Mouse (Mus musculus): ENCODE measurements around the gene Cldn9.

The Cldn9 gene

DNA sequence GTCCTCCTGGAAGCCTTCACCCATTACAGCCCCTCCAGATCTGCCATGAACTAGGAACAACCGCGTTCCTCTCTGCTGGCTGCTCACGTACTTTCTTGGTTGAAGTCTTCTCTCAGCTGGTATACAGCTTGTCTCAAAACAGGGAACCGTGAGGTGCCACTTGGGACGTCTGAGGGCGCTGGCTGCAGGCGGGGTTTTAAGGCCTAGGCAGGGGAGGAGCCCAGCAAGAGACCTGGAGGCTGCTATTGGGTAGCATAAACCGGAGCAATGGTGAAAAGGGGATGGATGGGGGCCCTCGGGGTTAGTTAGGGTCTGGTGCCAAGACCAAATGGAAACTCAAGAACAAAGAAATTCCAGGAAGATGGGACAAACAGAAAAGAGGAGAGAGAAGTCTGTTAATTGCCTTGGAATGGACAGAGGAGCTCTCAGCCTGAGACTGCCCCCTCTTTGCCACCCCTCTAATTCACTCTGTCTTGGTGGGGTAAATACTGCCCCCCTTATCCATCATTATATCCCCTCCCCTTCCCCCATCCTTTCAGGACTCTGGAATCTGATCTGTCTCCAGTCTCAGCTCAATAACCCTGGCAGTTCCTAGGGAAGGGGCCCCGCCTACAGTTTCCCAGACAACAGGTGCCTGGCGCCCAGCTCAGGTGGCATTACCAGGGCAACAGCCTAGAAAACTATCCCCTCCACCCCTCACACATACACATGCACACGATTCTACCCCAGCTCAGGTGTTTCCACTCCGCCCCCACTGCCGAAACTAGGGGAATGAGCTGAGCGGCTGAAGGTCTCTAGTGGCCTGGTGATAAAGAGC, at the start of gene Cldn9:
Gene Cldn9 (minus strand): TSS at position 171 of the 817 bp plus-strand sequence.
- DNase-seq (ENCODE audit: low spot score in 2 of 2): no peak

DNA sequence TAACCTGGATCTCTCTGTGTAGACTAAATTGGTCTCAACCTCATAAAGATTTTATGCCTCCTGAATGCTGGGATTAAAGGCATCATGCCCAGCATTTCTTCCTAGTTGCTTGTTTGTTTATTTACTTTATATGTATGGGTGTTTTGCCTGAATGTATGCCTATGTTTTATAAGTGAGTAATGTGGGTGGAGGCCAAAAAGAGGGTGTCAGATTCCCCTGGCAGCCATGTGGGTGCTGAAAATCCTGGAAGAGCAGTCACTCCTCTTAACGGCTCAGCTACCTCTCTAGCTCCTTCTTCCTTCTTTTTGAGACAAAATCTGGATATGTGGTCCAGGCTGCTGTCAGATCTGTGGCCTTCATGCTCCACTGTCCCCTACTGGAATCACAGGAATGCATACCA, 46.6 kb upstream of the Cldn9 start:
- no peak for DNase-seq (ENCODE audit: low spot score in 2 of 2)

DNA sequence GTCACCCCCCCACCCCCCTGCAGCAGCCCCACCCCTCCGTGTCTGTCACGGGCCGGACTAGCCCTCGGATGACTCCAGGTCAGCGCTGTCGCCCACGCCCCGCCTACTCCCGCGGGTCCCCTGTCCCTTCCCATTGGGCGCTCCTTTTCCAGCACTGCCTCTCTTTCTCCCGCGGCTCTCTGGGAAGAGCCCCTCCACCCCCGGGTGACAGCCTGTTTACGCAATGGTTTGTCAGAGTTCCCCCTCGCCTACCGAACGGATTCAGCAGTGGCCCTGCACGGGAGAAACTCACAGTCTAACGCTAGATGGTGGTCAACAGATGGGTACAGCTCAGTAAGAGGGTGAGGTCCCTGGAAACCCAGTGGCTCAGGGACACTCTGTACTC, 42.9 kb upstream of the Cldn9 start:
- DNase-seq (ENCODE audit: low spot score in 2 of 2): no peak

DNA sequence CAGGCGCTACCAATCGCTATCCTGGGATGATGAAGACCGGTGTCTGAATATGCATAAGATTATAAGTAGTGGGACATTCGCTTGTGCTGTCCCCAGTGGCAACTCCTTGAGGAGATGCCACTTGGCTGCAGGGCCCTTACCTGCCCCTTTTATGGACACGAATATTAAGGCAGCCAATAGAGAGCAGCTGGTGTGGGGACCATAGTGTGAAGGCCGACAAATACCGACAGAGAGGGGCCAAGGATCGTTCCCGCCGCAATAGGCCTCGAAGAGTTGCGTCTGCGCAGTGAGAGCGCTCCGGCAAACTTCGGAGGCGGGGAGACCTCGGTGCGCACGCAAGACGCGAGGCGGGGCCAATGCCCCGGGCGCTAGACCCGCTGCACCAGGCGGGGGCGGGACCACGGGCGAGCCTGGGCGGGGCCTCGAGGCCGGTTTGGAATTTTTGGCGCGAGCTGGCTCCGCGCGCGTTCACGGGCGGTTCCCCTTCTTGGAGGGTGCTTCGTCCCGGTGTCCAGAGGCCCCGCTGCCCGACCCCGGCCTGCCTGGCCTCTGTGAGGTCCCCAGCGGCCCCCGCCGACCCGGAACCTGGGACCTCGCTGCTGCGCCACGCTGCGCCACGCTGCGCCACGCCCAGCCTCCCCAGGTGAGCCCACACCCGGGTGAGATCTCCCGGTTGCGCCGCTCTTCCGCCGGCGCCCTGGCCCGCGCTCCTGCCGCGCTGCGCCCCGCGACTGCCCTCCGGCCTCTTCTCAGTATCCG, 42.4 kb upstream of the Cldn9 start, which contains the start of gene Pkmyt1:
Gene Pkmyt1 (plus strand): TSS at position 338 of the 759 bp plus-strand sequence.
- peak; percentile 87 to 88 for DNase-seq (ENCODE audit: low spot score in 2 of 2)

DNA sequence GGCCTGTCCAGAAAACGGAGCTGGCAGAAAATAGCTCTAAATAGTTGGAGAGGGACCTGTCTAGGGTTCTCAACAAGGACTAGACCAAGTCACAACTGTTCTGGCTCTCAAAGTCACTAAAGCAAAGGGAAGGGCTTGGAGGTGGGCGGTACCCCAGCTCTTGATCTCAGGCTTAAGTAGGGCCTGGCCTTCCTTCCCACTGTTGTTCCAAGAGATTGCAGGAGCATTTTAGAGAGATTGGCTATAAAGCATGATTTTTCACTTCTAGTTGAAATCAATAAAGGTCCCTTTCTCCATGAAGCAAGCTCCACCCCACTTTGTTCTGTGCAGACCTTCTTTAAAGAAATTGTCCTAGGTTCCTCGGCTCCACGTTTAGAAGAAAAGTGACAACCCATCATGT, 41.7 kb upstream of the Cldn9 start:
- DNase-seq (ENCODE audit: low spot score in 2 of 2): no peak

DNA sequence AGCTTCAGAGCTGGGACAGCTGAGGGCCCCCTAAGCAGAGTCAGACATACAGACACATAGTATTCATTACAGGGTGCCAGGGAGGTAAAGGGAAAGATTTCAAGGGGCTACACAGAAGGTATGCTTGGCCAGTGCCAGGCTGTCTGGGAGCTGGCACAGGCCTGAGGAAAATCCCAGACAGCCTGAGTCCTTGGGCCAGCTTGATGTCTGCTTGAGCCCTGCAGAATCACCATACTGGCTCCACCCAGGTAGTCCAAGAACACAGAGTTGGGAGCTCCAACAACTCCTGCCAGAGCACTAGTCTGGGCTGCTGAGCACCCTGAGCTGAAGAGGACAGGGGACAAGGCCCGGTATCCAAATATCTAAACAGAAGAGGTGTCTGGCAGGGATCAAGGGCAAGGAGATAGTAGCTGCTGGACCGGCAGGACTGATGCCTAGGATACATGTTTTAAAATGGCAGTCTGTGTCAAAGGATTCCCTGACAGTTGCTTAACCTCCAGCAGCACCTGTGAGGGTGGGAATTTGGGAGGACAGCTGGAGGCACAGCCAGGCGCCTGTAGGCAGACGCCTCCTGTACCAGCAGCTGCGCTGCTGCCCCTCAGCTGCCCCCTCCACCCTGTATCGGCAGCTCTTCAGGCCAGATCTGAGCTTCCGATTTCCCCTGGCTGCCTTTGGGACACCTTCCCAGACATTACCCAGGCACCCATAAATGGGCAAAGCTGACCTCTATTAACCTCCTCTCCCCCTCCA, 38.7 kb upstream of the Cldn9 start, which contains the start of gene 1520401A03Rik:
Gene 1520401A03Rik (minus strand): TSS at position 408 of the 750 bp plus-strand sequence.
- DNase-seq (ENCODE audit: low spot score in 2 of 2): no peak

DNA sequence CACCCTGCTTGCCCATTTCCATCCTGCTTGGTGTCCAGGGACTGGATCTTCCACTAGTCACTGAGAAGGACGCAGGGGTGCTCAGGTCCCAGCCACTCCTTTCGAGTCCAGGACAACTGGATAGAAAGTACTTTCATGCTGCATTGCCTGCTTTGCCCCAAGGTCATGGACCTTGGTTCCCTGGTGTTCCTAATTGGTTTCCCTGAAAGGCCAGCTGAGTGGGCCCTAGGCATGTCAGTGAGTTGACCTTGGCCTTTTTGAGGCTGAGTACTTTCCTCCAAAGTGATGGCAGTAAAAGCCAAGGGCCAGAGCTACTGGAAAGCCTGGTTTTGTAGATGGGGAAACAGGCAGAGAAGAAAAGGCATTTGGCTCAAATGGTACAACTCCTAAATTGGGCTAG, 38.1 kb upstream of the Cldn9 start:
- DNase-seq (ENCODE audit: low spot score in 2 of 2): no peak

DNA sequence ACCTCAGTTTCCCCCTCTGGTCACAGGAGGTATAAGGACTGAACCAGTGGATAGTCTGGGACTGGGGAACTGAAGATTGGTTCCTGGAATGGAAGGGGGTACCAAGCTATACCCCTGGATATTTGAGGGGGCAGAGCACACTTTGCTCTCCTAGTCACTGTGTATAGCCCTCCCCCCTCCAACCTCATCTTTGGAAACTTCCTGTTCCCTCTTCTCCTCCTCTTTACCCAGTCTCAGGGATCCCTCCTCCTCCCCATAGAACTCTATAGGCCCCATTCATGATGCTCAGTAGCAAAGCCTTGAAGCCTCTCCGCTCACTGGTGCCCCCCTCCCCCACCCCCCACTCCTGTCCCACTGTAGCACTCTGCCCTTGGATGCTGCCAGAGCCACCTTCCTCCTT, 35.6 kb upstream of the Cldn9 start:
- no peak for DNase-seq (ENCODE audit: low spot score in 2 of 2)

DNA sequence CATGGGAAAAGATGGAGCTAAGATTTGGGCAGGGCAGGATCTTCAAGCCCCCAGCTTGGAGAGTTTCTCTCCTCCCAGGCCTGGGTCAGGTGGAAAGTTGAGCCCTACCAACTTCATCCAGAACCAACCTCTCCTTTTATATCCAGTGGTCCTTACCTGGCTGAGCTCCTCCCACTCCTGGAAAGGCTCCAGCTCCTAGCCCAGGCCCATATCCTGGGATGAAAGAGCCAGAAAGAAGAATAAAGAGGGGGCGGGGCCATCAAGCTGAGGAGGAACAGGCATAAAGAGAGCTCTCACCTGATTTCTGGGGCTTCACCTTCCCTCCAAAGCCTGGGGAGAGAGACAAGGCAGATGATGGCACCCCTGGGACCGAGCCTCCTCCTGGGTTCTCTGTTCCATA, 33.2 kb upstream of the Cldn9 start:
- DNase-seq (ENCODE audit: low spot score in 2 of 2): no peak

DNA sequence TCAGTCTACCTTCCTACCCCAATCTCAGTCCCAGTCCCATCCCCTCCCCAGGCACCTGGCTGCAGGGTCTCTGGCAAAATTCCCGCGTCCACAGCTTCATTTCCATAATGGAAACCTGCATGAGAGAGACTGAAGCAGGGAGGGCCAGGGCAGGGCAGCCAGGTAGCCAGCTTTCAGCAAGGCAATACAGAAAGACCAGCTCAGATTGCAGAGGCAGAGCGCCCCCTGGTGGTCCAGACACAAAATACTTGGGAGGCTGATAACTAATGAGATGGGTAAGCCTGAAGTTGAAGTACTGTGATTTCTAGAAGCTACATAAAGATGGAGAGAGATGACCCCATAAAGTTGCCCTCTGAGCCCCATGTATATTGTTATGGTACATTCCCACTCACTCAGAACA, 22.4 kb upstream of the Cldn9 start:
- peak; percentile 60 to 61 for DNase-seq (ENCODE audit: low spot score in 2 of 2)

DNA sequence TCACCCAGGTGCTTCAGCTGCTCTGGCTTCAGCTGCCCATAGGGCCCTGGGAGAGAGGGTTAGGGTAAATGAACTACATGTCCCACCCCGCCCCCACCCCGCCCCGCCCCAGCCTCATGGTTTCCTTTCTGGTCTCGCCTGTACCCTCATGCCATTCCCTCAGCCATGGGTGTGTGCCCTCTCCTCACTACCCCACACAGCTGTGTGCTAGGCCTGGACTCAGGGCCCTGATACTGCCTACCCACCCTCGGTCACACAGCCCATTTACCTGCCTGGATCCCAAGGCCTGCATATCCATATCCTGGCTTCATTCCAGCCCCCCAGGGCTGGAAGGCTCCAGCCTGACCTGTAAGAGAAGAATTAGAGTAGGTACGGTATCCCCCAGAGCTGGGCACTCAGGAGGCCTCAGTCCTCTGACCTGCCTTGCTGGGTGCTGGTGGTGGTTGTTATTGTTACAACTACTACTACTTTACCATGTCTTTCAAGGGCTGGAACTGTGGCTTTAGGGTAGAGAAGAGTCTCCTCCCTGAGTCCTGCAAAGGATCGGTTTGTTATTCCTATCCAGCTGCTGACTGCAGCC, 21.8 kb upstream of the Cldn9 start:
- DNase-seq (ENCODE audit: low spot score in 2 of 2): no peak

DNA sequence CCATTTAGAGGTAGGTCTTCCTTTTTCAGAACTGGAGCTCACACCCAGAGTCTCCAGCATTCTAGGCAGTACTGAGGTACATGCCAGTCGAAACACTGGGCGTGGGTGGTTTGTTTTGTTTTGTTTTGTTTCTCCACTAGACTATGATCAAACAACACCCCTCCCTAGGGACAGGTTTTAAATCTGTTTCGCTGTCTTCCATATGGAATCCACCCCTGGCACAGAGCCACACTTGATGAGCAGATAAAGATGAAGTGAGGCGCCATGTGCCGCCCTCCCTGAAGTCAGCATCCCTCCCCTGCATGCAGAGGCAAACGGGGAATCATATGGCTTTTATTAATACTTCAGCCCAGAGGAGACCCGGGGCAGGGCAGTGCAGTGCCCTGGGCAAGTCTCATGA, 20.9 kb upstream of the Cldn9 start:
- DNase-seq (ENCODE audit: low spot score in 2 of 2): no peak

DNA sequence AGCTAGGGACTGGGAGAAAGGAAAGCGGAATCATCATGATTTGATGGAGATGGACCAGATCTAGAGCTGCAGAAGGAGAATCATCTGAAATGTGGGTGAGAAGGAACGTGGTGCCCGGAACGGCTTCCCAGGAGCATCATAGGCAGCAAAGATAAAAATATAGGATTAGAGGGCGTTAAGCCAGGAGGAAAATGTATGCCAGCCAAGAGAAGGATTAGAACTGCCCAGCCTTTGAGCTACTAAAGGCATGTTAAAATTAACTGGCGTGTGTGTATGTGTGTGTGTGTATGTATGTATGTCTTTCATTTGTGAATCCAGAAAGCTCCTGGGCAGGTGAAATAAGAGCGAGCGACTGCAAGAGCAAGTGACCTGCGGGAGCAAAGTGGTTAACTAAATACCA, 19.5 kb upstream of the Cldn9 start:
- DNase-seq (ENCODE audit: low spot score in 2 of 2): no peak

DNA sequence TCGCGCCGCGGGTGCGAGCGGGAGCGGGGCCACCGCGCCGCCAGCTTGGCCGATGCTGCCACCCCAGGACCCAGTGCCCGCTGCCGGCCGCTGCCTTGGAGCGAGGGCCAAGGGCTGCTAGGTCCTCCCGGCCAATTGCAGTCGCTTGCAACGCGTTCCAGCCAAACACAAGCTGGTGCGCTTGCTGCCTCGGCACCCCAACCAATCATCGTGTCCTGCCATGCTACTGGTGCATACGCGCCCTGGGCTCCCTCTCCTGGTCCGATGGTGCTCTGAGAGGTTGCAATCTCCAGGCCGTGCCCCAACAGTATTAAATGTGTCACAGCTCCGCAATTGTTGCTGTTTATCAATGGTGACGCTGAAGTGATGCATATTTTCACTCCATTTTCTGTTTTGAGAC, 16.3 kb upstream of the Cldn9 start:
- DNase-seq (ENCODE audit: low spot score in 2 of 2): peak; percentile 78 to 84

DNA sequence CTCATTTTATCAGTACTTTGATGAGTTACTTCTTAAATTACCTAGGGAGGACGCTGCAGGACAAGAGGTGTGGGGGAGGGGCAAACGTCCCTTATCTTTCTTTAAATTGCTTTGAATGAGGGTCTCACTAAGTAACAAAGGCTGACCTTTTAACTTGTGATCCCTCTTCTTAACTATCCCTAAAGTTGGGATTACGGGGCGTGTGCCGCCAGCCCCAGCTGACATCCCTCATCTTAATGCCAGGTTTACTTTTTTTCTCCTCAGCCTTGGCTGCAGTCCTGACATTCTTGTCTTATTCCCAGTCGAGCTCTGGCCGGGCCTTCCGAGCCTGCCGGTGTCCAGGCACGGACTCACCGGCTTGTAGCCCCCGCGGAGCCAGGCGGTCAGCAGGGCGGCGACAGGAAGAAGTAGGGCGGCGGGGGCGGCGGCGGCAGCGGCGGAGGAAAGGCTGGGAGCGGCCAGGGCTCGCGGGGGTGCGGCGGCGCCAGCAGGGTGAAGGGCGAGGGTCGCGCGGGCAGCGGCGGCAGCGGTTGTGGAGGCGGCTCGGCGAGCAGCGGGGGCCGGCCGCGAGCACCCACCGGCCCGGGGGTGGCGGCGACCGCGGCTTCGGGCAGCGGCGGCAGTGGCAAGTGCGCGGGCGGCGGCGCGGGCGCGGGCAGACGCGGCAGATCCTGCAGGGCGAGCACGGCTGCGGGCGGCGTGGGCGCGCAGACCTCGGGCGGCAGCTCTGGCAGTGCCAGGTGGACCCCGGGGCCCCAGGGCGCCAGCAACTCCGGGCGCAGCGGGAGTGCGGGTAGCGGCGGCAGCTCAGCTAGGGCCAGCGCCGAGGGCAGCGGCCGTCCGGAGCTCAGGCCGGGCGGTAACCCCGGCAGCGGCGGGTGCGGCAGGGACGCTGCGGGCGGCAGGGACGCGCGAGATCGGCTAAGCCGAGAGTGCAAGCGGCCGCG, 15.6 kb upstream of the Cldn9 start:
- DNase-seq (ENCODE audit: low spot score in 2 of 2): no peak

DNA sequence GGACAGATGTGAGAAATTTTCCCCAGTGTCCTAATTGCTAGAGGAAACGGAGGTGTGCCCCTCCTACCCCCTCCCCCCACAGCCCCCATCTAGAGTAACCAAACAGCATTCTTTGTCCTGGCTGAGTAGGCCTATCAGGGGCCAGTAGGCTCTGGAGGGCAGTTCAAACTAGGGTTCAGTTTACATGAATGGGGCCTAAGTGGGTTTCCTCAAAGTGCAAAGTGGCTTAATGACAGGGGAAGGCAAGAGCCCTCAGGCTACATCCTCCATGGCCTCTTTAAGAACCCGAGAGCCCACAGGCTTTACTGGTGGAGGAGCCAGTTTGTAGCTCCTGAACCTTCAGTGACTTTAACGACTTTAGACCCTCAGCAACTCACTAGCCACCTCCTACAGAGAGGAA, 12.0 kb upstream of the Cldn9 start:
- DNase-seq (ENCODE audit: low spot score in 2 of 2): no peak

DNA sequence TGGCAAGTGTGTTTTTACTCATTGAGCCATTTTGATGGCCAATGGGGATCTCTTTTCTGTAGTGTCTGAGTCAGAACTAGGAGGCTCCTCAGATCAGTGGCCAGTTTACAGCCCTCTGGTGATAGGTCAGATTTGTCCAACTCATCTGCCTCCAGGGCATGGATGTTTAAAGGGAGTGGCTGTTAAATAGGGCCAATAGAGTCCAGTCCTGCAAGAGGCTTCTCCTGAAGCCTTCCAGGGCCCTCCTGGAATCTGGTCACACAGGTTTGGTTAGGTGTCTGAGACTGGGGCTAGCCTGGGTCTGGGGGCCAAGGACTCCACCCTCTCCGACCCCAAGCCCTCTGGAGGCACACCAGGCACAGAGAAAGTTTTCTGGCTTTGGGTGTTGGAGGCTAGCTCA, 10.7 kb upstream of the Cldn9 start:
- no peak for DNase-seq (ENCODE audit: low spot score in 2 of 2)

DNA sequence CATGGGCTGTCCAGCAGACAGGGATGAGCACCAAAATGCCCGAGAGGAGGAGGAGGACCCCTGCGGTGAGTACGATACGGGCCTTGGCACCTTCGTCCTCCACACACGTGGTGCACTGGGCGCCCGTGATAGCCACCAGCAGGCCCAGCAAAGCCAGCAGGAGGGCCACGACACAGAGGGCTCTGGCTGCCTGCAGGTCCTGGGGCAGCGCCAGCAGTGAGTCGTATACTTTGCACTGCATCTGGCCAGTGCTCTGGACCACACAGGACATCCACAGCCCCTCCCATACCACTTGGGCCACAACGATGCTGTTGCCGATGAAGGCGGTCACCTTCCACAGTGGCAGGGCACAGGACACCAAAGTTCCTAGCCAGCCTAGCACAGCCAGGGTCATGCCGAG, 600 bp downstream of the Cldn9 start:
- no peak for DNase-seq (ENCODE audit: low spot score in 2 of 2)

DNA sequence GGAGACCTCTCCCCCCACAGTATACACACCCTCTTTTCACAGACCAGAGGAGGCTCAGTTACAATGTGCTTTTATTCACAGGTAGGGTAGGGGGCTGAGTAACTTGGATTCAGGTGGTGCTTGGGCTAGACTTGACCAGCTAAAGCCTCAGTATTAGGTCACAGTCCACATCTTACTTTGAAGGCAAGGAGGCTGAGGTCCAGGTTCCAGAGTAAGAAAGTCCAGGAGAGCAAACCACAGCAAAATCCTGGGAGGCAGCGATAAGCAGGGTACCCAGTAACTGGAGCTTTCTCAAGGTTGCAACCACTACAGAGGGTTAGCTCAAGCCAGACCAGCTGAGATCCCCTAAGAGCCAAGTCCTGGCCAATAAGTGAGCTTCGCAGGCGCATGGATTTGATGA, 1.3 kb downstream of the Cldn9 start:
- no peak for DNase-seq (ENCODE audit: low spot score in 2 of 2)

DNA sequence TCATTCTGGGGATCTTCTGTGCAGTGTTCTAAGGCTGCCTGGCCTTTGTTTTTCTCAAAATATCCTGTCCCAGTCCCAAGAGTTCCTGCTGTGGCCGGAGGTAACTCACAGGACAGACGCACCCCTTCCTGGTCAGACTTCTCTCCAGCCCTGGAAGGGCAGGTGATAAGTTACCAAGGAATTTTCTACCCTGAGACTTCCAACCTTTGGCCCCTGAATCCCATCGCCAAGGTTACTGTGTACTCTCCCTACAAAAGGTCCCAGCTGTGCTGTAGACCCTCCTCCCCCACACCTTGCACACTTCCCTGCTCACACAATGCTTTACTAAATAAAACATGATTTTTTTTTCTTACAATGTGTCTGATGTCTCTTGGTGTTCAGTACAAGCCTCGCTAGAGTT, 1.7 kb downstream of the Cldn9 start:
- DNase-seq (ENCODE audit: low spot score in 2 of 2): no peak

DNA sequence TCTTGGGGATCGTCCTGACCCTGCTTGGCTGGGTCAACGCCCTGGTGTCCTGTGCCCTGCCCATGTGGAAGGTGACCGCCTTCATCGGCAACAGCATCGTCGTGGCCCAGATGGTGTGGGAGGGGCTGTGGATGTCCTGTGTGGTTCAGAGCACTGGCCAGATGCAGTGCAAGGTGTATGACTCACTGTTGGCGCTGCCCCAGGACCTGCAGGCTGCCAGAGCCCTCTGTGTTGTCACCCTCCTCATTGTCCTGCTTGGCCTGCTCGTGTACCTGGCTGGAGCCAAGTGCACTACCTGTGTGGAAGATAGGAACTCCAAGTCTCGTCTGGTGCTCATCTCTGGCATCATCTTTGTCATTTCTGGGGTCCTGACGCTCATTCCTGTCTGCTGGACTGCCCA, 2.7 kb downstream of the Cldn9 start:
- no peak for DNase-seq (ENCODE audit: low spot score in 2 of 2)

Measured in frontal cortex, postnatal 25 days (tissue).